Mouse (Mus musculus): ENCODE data around the gene Mad2l1bp.

Gene Mad2l1bp

DNA sequence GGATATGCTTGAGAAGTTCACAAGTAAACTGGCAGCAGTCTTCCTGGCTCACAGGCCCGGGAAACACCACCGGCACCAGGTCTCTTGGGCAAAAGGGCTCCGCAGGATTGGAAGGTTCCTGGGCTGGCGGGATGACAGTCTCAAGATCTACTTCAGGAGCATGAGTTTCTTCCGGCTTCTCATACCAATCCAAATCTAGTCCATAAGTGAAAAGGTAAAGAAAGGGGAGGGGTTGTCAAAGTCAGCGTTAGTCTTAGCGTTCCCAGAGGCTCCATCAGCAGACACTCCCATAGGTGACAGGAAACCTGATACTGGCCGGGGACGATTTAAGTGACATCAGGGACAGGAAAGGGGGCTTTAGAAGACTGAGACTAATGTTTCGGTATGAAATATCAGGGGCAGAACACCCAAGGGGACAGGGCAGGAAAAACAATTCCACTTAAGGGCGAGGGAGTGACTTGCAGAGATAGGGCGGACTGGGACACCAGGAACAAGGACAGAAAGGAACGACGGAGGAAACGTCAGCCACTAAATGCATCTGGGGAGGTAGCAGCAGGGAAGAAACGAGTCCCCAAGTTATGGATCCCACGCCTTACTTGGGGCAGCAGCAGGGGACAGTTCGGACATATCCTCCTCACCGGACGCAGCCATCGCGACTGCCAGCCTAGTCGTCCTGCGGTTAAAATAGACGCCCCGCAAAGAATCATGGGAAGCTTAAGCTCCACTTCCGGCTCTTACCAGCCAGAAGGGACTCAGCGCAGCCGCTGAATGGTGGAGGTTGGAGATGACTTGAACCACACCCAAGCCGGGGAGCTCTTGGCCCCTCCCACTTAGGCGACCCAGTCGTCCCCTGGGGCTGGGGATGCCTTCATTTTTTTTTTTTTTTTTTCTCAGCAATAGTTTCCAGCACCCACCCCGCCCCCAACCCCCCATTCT, at the start of gene Mad2l1bp:
Gene Mad2l1bp (minus strand): TSS at position 707 of the 936 bp plus-strand sequence.
- CTCF ChIA-PET: interaction anchor here (0.5 kb wide), 1 partner anchor 521 kb away, joined by 5 read pairs; no protein-coding TSS in a partner anchor

GRCm38 (mm10) chr17:46203078-46203477, 49.7 kb upstream of the Mad2l1bp start:
- CTCF ChIA-PET: no interaction called here

GRCm38 (mm10) chr17:46202421-46203071, 49.2 kb upstream of the Mad2l1bp start, which contains the start of the genes Polh and Xpo5:
Gene Polh, minus strand, starts transcription at chr17:46202645.
Gene Xpo5, plus strand, starts transcription at chr17:46202782.
- CTCF ChIA-PET: no interaction called here

DNA sequence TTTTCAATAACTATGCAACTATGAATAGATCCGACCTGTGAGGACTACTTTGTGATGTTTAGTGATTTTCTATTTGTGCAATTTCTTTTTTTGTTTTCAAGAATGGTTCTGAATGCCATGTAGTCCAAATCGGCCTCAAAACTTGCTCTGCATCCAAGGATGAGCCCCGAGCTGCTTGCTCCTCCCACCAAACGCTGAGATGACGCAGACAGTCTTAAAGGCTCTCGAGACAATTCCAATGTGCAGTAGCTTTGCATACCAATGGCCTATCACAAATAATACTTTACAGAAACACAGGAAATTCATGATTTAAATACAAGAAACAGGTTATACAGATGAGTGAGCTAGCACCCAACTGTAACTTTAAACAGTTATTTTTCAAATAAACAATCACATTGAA, 47.8 kb upstream of the Mad2l1bp start:
- CTCF ChIA-PET: no interaction called here

DNA sequence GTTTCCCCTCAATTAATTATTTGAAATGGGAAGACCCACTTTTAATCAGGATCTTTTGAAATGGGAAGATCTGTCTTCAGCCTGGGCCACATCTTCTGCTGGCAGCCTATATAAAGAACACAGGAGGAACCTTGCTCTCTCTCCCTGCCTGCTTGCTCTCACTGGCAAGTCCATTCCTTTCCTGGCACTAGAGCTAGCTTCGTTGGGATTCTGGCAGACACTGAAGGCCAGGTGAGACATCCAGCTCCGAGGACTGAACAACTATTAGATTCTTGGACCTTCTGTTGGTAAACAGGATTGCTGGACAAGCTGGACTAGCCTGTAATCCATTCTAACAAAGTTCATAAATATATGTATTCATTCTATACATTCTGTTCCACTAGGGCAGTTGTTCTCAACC, 35.5 kb upstream of the Mad2l1bp start:
- CTCF ChIA-PET: no interaction called here

- CTCF ChIA-PET: interaction anchor here (0.6 kb wide), 1 partner anchor 182 kb away, joined by 3 read pairs; no protein-coding TSS in a partner anchor
Measured at GRCm38 (mm10) chr17:46182273-46182672, 28.9 kb upstream of the Mad2l1bp start.

DNA sequence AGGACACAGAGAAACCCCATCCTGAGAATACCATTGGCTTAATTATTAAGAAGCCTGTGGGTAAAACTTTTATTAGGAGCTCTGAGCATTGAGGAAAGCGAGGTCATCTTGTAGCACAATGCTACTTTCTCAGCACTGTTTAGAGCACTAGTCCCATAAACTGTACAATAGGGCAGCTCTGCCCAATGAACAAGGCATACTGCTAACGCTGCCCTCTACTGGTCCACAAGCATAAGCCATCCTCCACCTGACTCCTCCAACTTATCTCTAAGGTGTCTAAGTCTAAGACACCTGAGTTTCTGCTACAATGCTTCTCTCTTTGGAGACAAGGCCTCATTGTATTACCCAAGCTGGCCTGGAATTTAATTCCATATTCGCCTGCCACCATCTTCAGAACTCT, 17.2 kb upstream of the Mad2l1bp start:
- CTCF ChIA-PET: no interaction called here

DNA sequence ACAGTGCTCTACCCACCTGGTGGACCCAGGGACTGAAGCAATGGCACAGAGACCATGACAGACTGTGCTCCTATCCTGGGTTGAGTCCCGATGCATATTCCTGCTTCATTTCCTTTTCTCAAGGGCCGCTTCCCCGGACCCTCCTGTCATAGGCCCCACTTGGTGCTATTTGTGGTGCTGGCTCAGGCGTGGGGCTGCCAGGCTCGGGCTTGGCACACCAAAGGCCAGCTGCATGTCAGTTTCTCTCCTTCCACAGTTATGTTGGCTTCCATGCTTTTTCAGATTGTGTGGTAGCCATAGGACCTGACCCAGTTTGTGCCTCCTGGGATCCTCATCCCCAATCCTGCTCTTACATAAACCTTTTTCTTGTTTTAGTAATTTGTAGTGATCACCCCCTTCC, 15.4 kb upstream of the Mad2l1bp start:
- CTCF ChIA-PET: no interaction called here

- CTCF ChIA-PET: no interaction called here
Measured at GRCm38 (mm10) chr17:46168318-46168717, 15.0 kb upstream of the Mad2l1bp start.

DNA sequence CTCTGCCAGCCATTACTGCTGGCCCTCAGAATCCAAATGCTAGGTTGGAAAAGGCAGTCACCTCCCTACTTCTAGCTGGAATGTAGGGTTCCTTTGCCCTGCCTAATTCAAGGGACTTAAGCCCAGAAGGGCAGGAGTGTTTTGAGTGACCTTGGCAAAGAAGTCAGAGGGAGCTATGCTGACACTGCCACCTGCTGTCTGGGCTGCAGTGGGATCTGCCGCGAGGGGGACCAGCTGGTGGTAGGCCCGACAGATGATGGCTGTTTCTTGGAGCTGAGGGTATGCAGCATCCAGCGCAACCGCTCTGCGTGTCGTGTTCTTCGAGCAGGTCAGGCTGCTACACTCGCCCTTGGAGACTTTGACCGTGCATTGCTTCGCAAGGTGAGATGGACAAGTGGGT, 13.7 kb upstream of the Mad2l1bp start:
- CTCF ChIA-PET: no interaction called here

DNA sequence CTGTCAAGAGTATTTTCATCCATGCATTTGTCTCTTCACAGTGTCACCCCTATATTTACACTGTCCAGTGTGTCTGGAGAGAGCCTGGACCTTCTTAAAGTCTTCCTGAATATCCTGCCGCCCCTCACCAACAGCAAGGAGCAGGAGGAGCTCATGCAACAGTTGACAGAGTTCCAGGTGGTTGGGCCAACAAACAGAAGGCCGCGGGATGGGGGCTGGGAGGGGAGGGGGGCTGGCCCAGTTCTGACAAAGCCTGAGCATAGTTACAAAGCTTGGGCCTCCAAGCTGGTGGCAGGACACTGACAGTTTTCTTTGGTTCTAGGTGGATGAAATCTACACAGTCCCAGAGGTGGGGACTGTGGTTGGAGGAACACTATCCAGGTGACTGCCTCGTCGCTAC, 12.9 kb upstream of the Mad2l1bp start:
- CTCF ChIA-PET: no interaction called here

DNA sequence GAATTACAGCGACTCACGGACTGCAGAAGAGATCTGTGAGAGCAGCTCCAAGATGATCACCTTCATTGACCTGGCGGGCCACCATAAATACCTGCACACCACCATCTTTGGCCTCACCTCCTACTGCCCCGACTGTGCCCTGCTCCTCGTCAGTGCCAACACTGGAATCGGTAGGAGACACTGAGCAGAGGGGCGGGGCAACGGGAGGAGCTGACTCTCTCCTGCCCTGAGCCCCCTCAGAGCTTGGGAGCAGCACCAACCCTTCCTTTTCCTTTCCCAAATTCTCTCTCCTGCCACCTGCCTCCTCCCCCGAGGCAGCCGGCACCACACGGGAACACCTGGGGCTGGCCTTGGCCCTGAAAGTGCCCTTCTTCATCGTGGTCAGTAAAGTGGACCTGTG, 12.1 kb upstream of the Mad2l1bp start:
- CTCF ChIA-PET: no interaction called here

DNA sequence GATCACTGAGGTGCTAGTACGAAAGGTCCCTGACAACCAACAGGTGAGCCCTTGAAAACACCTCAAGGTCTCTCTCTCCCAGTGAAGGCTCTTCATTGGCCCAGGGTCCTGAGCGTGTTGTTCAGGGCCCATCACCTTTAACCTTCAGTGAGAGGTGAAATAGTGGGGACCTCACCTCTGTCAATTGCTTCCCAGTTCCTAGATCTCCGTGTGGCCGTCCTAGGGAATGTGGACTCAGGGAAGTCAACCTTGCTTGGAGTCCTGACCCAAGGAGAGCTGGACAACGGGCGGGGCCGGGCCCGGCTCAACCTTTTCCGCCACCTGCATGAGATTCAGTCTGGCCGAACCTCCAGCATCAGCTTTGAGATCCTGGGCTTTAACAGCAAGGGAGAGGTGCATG, 11.4 kb upstream of the Mad2l1bp start:
- CTCF ChIA-PET: interaction anchor here (0.7 kb wide), 1 partner anchor 488 kb away, joined by 3 read pairs; no protein-coding TSS in a partner anchor

- CTCF ChIA-PET: no interaction called here
Measured at GRCm38 (mm10) chr17:46164301-46164700, 10.9 kb upstream of the Mad2l1bp start.

- CTCF ChIA-PET: no interaction called here
Measured at GRCm38 (mm10) chr17:46162951-46163421, 9.6 kb upstream of the Mad2l1bp start.

DNA sequence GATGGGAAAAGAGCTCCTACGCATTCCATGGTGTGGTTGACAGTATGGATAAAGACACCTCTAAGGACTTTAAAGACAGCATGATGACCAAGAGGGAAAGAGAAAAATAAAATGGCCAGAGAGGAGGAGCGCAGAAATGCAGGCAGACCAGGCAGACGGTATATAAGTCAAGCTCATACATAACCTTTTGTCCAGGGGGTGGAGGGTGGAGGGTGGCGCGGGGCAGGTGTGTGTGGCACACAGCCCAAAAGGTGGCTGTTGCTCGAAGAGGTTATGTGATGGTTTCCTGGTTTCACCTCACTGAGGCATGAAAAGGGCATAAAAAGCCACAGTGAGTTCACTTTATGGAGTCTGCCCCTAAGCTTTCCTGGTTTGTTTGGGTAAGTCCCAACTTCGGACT, 9.2 kb upstream of the Mad2l1bp start:
- CTCF ChIA-PET: no interaction called here

- CTCF ChIA-PET: no interaction called here
Measured at GRCm38 (mm10) chr17:46161710-46162109, 8.4 kb upstream of the Mad2l1bp start.

GRCm38 (mm10) chr17:46161179-46161578, 7.8 kb upstream of the Mad2l1bp start:
- CTCF ChIA-PET: no interaction called here

GRCm38 (mm10) chr17:46160686-46161085, 7.3 kb upstream of the Mad2l1bp start, which contains the start of gene Gtpbp2:
Gene Gtpbp2, plus strand, starts transcription at chr17:46161032.
- CTCF ChIA-PET: interaction anchor here (0.6 kb wide), 1 partner anchor 14 kb away, joined by 10 read pairs; no protein-coding TSS in a partner anchor

GRCm38 (mm10) chr17:46160090-46160662, 6.8 kb upstream of the Mad2l1bp start:
- CTCF ChIA-PET: interaction anchor here (0.6 kb wide), 1 partner anchor 15 kb away, joined by 10 read pairs; no protein-coding TSS in a partner anchor

GRCm38 (mm10) chr17:46159236-46159635, 5.9 kb upstream of the Mad2l1bp start:
- CTCF ChIA-PET: no interaction called here

DNA sequence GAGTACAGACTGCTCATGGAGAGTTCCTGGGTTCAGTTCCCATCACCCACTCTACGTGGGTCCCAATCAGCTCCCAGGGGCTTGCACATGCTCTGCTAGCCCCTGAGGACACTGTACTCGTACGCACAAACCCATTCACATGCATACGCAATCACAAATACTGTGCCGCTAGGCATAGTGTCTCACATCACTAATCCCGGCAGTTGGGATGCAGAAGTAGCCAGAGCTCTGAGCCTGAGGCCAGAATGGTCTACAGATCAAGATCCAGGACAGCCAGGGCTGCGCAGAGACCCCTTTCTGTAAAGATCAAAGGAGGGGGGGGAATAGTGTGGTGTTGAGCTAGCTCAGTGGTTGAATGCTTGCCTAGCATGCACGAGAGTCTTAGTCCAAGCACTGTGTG, 3.8 kb upstream of the Mad2l1bp start:
- CTCF ChIA-PET: interaction anchor here (0.6 kb wide), 1 partner anchor 46 kb away, joined by 3 read pairs; the partner anchor contains the start of gene Mrps18a
